25 mouse cellular contexts compared by ENCODE assay signal in the genomic region with DNA sequence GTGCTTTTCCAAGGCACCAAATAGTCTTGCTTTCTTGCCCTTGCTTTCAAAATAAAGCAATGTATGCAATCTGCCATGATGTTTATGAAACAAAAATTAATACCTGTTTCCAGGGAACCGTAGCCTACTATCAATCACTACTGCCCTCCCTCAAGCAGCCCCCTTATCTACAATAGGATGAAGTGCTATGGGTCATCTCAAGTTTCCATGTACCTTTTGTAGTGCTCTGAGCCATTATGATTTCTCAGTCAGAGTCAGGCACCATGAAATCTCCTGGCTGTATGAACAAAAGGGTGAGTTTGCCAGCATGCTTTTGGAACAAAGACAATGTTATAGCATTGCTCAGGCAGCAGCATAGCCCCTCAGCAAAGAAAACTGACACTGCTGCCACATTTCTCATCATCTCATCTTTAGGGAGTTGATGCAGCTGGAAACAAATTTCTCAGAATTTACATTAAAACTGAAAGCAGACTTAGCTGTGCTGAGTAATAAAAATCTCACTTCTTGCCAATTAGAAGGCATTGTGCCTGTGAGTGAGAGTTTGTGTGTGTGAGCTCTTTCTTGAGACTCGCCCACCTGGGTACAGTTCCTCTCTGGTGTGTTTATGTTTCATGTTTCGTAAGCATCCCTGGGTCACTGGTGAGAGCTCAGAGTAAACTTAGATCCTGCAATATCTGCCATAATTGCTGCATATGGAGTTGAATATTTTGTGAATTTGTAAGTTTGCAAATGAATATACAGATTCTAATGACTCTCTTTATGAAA. TPM values are rescaled to one million over a fixed set of nuclear protein-coding genes. Genes with fewer than 3 reads are reported as not detected.
DNase-seq lines count a peak whose midpoint lies in the region; ATAC-seq and TF ChIP-seq lines count a peak whose summit lies in the region.
"Had no signal": no experiment of that assay in that cellular context is flagged by ENCODE, and none has a peak within 500 bp of the region (broad histone marks: within the 10 kb centered on the region; RNA-seq: fewer than 3 reads in every experiment).

No protein-coding gene starts in this region.

- no peak overlapping the region for H3K27ac ChIP-seq in forebrain, embryonic 16.5 days (ENCODE audit: low read length)
- no peak overlapping the region for H3K27ac ChIP-seq in forebrain, embryonic 15.5 days (replicated peaks)
- no peak overlapping the region for H3K27ac ChIP-seq in gastrocnemius, adult 2 months
- H3K27ac ChIP-seq: embryonic facial prominence, embryonic 12.5 days; intestine, embryonic 15.5 days; kidney, postnatal 0 days; limb, embryonic 12.5 days; liver, embryonic 14.5 days; neural tube, embryonic 13.5 days had no signal

- TF ChIP-seq CTCF in gastrocnemius, adult 2 months (IDR thresholded peaks at IDR 0.05) = no peak

- 50% methylated on average over 3 of the region's 3 CpGs for WGBS in forebrain, embryonic 16.5 days
- 48% methylated on average over 3 of the region's 3 CpGs for WGBS in forebrain, embryonic 15.5 days

- H3K4me2 ChIP-seq in forebrain, embryonic 16.5 days (ENCODE audit: low read length) = no peak overlapping the region
- no peak overlapping the region for H3K4me2 ChIP-seq in forebrain, embryonic 15.5 days (replicated peaks)
- H3K4me2 ChIP-seq: embryonic facial prominence, embryonic 12.5 days; intestine, embryonic 15.5 days; limb, embryonic 12.5 days; neural tube, embryonic 13.5 days had no signal

- no peaks in the 10 kb centered on the region for H3K36me3 ChIP-seq in forebrain, embryonic 16.5 days (ENCODE audit: control insufficient read depth, insufficient read depth)
- H3K36me3 ChIP-seq in forebrain, embryonic 15.5 days = no peaks in the 10 kb centered on the region
- H3K36me3 ChIP-seq: embryonic facial prominence, embryonic 12.5 days; intestine, embryonic 15.5 days; limb, embryonic 12.5 days; neural tube, embryonic 13.5 days had no signal

- intact Hi-C loops in gastrocnemius, adult 2 months (cut with DNase I) = no loop called here

- H3K9me3 ChIP-seq in forebrain, embryonic 16.5 days (ENCODE audit: control insufficient read depth, low read length) = no peaks in the 10 kb centered on the region
- H3K9me3 ChIP-seq in forebrain, embryonic 15.5 days = no peaks in the 10 kb centered on the region
- H3K9me3 ChIP-seq: embryonic facial prominence, embryonic 12.5 days; intestine, embryonic 15.5 days; limb, embryonic 12.5 days; neural tube, embryonic 13.5 days had no signal

- peak; percentile 36; the same call in 1 of the 2 replicates for ATAC-seq in forebrain, embryonic 16.5 days
- ATAC-seq in forebrain, embryonic 15.5 days (replicated peaks) = no peak
- ATAC-seq: intestine, embryonic 15.5 days had no signal

- H3K9ac ChIP-seq in forebrain, embryonic 16.5 days (replicated peaks; ENCODE audit: low read depth, low read length) = no peak overlapping the region
- no peak overlapping the region for H3K9ac ChIP-seq in forebrain, embryonic 15.5 days (replicated peaks)
- H3K9ac ChIP-seq: embryonic facial prominence, embryonic 12.5 days; intestine, embryonic 15.5 days; limb, embryonic 12.5 days; liver, embryonic 14.5 days; neural tube, embryonic 13.5 days had no signal

- 0 out of 2 replicates have a peak, but pooled peaks cover 2% of the 10 kb centered on the region for H3K4me1 ChIP-seq in forebrain, embryonic 16.5 days (replicated peaks; ENCODE audit: control insufficient read depth, insufficient read depth, low read length)
- no peaks in the 10 kb centered on the region for H3K4me1 ChIP-seq in forebrain, embryonic 15.5 days
- H3K4me1 ChIP-seq: embryonic facial prominence, embryonic 12.5 days; intestine, embryonic 15.5 days had no signal

- no peaks in the 10 kb centered on the region for H3K27me3 ChIP-seq in forebrain, embryonic 16.5 days (replicated peaks; ENCODE audit: control insufficient read depth, insufficient read depth, low read length)
- H3K27me3 ChIP-seq in forebrain, embryonic 15.5 days = no peaks in the 10 kb centered on the region
- H3K27me3 ChIP-seq: embryonic facial prominence, embryonic 12.5 days; intestine, embryonic 15.5 days; limb, embryonic 12.5 days; neural tube, embryonic 13.5 days had no signal

- DNase-seq in right cerebral cortex, adult 18-20 months = peak; percentile 17
- DNase-seq in right cerebral cortex, postnatal 4 days = no peak
- DNase-seq in mesoderm, embryonic 11.5 days (ENCODE audit: low read depth, low spot score) = peak; percentile 10
- DNase-seq in layer of hippocampus, postnatal 14 days (ENCODE audit: low spot score in 2 of 2) = no peak
- DNase-seq in gastrocnemius, adult 2 months = no peak
- DNase-seq: adrenal gland, adult 2 months; B cell, adult 2 months; cerebellum, adult 9-10 months; gastrocnemius, postnatal 10 days; lung, postnatal 10 days; thymus, postnatal 36 days had no signal

- H3K4me3 ChIP-seq in forebrain, embryonic 16.5 days (replicated peaks; ENCODE audit: low read length) = no peak overlapping the region
- H3K4me3 ChIP-seq in forebrain, embryonic 15.5 days = no peak overlapping the region
- H3K4me3 ChIP-seq in gastrocnemius, adult 2 months = no peak overlapping the region
- H3K4me3 ChIP-seq: embryonic facial prominence, embryonic 12.5 days; intestine, embryonic 15.5 days; limb, embryonic 12.5 days; neural tube, embryonic 13.5 days had no signal

RNA-seq across cellular contexts. Expression of a gene that starts 43.4 kb away (rescaled TPM):
- polyA plus RNA-seq in forebrain, embryonic 16.5 days (2015; fragmentation: Nextera tagmentation; extraction: Ambion mirVana) = not detected in 2 replicates
- polyA plus RNA-seq in forebrain, embryonic 15.5 days (2015; fragmentation: Nextera tagmentation; extraction: Ambion mirVana) = not detected in 2 replicates
- total RNA-seq in layer of hippocampus, postnatal 14 days (2021) = not detected
- total RNA-seq in gastrocnemius, adult 2 months (2021) = not detected
- total RNA-seq: adrenal gland, adult 2 months; gastrocnemius, postnatal 10 days; heart, adult 8-10 months; layer of hippocampus, adult 8-10 months; left cerebral cortex, adult 8-10 months; megakaryocyte-erythroid progenitor cell, adult 5-6 weeks had no signal
- polyA plus RNA-seq: embryonic facial prominence, embryonic 12.5 days; forebrain, embryonic 11.5 days; heart, postnatal 0 days; kidney, postnatal 0 days; limb, embryonic 12.5 days; liver, embryonic 14.5 days; neural tube, embryonic 13.5 days had no signal

Comparison
In these comparisons a context has a peak if more than half of its experiments do, and no peak if none do; other contexts are left out.
1. DNase-seq: peak in right cerebral cortex, adult 18-20 months (single experiment) and mesoderm, embryonic 11.5 days (single experiment); none in right cerebral cortex, postnatal 4 days (single experiment), layer of hippocampus, postnatal 14 days (0 of 2) and gastrocnemius, adult 2 months (single experiment).